Mouse (Mus musculus): ENCODE measurements around the gene Prpf19.

GRCm38 (mm10) chr19:10921058-10921457, 26.0 kb downstream of the Prpf19 start:
- TF ChIP-seq CTCF (IDR thresholded peaks at IDR 0.05; ENCODE audit: control insufficient read depth, insufficient read depth, insufficient replicate concordance, low read depth, low read length) (no peak), POLR2A (IDR thresholded peaks at IDR 0.05; ENCODE audit: control insufficient read depth, low read depth, low read length) (no peak)
